8 mouse cellular contexts compared by ENCODE assay signal in the genomic region with DNA sequence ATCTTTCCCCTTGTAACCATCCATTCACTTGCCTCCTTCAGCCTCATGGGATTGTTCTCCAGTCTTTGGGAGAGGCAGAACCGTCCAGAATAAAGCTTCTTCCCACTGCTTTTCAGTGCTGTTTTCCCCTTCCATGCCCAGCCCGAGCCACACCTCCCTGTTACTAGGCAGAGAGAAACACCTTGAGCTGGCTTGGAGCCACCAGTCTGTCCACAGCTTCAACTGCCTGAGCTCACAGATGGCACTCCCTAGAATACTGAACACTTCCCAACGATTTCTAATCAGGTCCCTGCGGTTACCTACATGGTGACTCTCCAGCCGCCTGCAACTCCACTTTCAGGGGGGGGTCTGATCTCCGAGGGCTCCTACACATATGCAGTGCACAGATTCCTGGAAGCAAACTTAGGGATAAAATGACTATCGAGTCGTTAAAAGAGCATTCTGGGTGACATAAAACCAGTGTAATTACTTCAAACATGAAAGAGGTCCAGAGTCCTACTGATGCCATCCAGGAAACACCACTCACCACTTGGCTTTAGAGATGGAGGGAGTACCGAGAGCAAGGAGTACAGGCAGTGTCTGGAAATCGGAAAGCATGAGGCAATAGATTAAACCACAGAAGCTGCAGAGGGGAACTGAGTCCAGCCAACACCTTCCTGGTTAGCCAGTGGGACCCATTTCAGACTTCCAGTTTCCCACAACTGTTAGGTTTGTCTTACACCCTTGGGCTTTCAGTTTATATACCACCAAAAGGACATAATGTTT. TPM values are rescaled to one million over a fixed set of nuclear protein-coding genes. Genes with fewer than 3 reads are reported as not detected.
DNase-seq lines count a peak whose midpoint lies in the region; ATAC-seq and TF ChIP-seq lines count a peak whose summit lies in the region.

A gene (minus strand): TSS at position 135 of the 765 bp plus-strand sequence.

- H3K9me3 ChIP-seq in hindbrain, embryonic 12.5 days (replicated peaks), result no peaks in the 10 kb centered on the region

- H3K4me3 ChIP-seq in cerebellum, adult 2 months (replicated peaks; ENCODE audit: insufficient read depth, low read depth, low read length), result peak within 1 kb of the TSS; percentile 74
- peak within 1 kb of the TSS; percentile 60 for H3K4me3 ChIP-seq in hindbrain, embryonic 12.5 days

- peak; percentile 68 for DNase-seq in cerebellum, adult 11-12 months
- no peak for DNase-seq in cerebellum, adult 8-10 months
- DNase-seq in cerebellum, adult 2 months, result peak in 1 of 2 experiments; percentile 65
- peak; percentile 59 for DNase-seq in lung, postnatal 10 days
- DNase-seq in urinary bladder, adult 18-20 months (ENCODE audit: low spot score in 2 of 2), result no peak
- no peak for DNase-seq in urinary bladder, postnatal 4 days (ENCODE audit: low spot score in 2 of 2)
- DNase-seq in adrenal gland, postnatal 4 days (ENCODE audit: low spot score in 2 of 2), result no peak

- peak within 1 kb of the TSS; percentile 95 for H3K4me2 ChIP-seq in hindbrain, embryonic 12.5 days (replicated peaks)

- peak within 1 kb of the TSS; percentile 84 for H3K9ac ChIP-seq in hindbrain, embryonic 12.5 days

- H3K4me1 ChIP-seq in cerebellum, adult 2 months (ENCODE audit: control insufficient read depth, insufficient read depth, low read length), result peaks cover 5% of the 10 kb centered on the region
- peaks cover 20% of the 10 kb centered on the region for H3K4me1 ChIP-seq in hindbrain, embryonic 12.5 days

- no peak for TF ChIP-seq POLR2A in cerebellum, adult 2 months (IDR thresholded peaks at IDR 0.05; ENCODE audit: borderline replicate concordance, insufficient read depth, low read length)

- no peaks in the 10 kb centered on the region for H3K27me3 ChIP-seq in cerebellum, adult 2 months (ENCODE audit: control insufficient read depth, insufficient read depth, low read length)
- H3K27me3 ChIP-seq in hindbrain, embryonic 12.5 days, result peaks cover 30% of the 10 kb centered on the region

- ATAC-seq in hindbrain, embryonic 12.5 days (ENCODE audit: low FRiP score), result no peak

- peak within 1 kb of the TSS; percentile 61 for H3K27ac ChIP-seq in cerebellum, adult 2 months (ENCODE audit: insufficient read depth, low read length)
- H3K27ac ChIP-seq in hindbrain, embryonic 12.5 days, result peak within 1 kb of the TSS; percentile 88

- 23% methylated on average over 10 of the region's 10 CpGs for WGBS in cerebellum, adult 2 months
- WGBS in hindbrain, embryonic 12.5 days, result 64% methylated on average over 10 of the region's 10 CpGs

- no peak for TF ChIP-seq CTCF in cerebellum, adult 2 months (IDR thresholded peaks at IDR 0.05; ENCODE audit: borderline replicate concordance, insufficient read depth, low read depth, low read length)

- H3K36me3 ChIP-seq in hindbrain, embryonic 12.5 days, result no peaks in the 10 kb centered on the region

RNA-seq across cellular contexts. Expression of the gene that starts here (rescaled TPM):
- 1.7 and 2.2 TPM in 2 replicates for polyA plus RNA-seq in cerebellum, adult 2 months (2012; rRNA removed)
- polyA plus RNA-seq in hindbrain, embryonic 12.5 days (2016; fragmentation: Nextera tagmentation; extraction: Ambion mirVana), result 1.4 and 1.5 TPM in 2 replicates
- total RNA-seq in adrenal gland, postnatal 4 days (2021), result 1 to 10 TPM in 1 of 2 experiments, under 1 TPM in 1; 0.73 to 1.6 TPM

Comparison
In these comparisons a context has a peak if more than half of its experiments do, and no peak if none do; other contexts are left out.
1. DNase-seq: peak in cerebellum, adult 11-12 months (single experiment) and lung, postnatal 10 days (single experiment); none in cerebellum, adult 8-10 months (single experiment), urinary bladder, adult 18-20 months (0 of 2), urinary bladder, postnatal 4 days (0 of 2) and adrenal gland, postnatal 4 days (0 of 2).